Mouse (Mus musculus) layer of hippocampus, postnatal 25 days (tissue): ENCODE data around the gene Cox7c. TPM values are rescaled to one million over a fixed set of nuclear protein-coding genes. Genes with fewer than 3 reads are reported as not detected.
"Not testable (repeated sequence)": the region's sequence is repeated elsewhere in the genome, so short reads cannot be mapped to it uniquely, and the experiment has no call there.

ENCODE experiments used
- DNase-seq, 2 experiments: peaks; one replicate each; pipeline ENCODE4 v3.0.0; 2022; ENCODE audit warnings: mixed read lengths in 2 of 2, low spot score in 1 of 2; ENCODE audit errors: extremely low spot score in 1 of 2
- total RNA-seq, 2 experiments: library from RNA; stranded (reverse); gene quantifications; 2 replicates each; pipeline ENCODE4 v1.2.3; 2021

Gene Cox7c
- total RNA-seq = 100 to 1,000 TPM; 366 to 419 TPM

DNA sequence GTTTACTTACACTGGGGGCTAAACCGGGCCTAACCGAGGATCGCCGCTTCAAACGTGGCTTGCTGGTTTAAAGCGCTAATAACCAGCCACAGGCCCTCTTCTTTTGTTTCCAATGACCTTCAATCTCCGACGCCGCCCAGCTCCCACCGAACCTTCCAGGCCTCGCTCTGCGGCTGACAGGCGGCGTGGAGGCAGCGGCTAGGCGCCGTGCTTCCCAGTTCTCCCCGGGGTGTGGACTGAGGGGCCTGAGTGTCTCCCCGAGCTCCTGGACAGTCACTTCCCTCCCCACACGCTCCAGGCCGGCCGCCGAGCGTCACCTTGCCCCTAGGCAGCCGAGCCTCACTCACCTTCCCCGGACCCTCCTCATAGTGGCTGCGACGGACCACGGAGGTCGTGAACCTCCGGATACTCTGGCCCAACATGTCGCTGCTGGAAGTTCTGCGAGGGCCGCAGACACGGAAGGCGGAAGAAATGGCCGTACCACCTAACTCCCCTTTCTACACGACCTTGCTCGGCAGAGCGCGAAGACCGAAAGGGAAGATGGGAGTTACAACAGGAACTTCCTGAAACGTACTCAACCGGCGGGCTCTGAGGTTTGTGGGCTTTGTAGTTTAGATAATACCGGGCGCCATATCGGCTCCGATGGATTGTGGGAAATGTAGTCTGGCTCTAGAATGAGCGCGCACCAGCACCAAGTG, at the start of gene Cox7c:
TSS of gene Cox7c (minus strand) at position 651 of the 698 bp plus-strand sequence.
- DNase-seq = peak; percentile 54 to 69

DNA sequence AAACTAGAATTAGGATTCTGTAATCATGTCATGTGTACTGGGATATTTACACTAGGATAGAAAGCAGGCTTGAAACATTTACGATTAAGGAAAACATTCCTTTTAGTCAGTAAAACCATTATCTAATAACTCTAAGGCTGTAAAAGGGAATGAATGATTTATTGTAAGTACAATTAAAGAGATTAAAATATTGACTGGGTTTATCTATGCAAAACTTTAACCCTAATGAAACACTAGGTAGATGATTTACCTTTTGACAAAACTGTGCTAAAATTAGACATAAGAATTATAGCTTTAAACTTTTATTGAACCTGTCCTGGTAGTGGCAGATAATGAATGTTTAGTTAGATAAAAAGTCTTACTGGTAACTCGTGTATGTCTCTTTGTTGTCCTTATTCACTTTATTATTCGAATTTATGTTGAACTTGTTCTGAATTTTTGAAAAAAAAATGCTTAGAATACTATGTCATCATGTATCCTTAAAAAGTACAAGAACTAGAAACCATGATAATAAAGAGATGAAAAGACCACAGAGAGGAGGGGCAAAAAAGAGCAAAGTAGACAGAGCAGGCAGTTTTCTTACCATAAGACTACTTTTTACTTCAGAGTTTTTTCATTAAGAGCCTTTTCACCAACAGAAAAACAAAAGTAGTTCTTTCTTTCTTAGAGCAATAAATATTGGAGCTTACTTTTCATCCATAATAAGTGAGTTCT, 21.5 kb upstream of the Cox7c start:
- no peak for DNase-seq

DNA sequence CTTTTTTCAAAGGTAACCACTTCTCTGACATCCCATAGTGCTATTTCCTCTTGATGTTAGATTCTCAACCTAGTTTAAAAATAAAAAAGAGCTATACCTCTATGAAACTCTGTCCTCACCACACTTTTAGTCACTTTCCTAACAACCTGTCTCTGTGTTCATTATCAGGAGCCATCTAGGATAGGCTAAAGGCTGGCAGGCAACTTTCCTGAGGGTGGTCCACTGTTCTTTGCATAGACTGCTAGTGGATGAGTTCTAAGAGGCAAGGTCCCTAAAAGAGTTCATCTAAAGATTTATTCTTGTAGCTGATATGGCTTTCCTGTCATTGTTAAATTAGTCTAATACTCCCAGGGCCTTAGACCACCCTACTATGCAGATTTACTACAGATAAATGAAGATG, 20.8 kb upstream of the Cox7c start:
- no peak for DNase-seq

DNA sequence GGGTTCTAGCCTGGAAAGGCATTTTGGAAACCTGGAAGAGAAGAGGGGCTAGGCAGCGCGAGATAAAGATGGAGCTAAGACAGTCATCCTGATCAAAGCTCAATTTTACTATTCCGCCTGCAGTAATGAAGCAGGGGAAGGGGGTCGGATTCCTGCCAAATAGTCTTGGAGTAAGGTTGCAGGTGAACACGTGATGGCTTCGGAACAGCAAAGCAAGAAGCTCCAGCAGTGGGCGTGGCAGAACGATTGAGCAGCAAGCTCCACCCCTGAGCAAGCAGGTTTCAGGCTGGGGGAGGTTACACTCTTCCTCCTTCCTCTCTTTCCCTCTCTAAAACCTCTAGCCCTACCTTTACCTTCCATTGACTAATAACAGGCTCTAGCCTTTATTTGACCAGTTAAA, 7.4 kb upstream of the Cox7c start:
- not testable (repeated sequence) for DNase-seq

DNA sequence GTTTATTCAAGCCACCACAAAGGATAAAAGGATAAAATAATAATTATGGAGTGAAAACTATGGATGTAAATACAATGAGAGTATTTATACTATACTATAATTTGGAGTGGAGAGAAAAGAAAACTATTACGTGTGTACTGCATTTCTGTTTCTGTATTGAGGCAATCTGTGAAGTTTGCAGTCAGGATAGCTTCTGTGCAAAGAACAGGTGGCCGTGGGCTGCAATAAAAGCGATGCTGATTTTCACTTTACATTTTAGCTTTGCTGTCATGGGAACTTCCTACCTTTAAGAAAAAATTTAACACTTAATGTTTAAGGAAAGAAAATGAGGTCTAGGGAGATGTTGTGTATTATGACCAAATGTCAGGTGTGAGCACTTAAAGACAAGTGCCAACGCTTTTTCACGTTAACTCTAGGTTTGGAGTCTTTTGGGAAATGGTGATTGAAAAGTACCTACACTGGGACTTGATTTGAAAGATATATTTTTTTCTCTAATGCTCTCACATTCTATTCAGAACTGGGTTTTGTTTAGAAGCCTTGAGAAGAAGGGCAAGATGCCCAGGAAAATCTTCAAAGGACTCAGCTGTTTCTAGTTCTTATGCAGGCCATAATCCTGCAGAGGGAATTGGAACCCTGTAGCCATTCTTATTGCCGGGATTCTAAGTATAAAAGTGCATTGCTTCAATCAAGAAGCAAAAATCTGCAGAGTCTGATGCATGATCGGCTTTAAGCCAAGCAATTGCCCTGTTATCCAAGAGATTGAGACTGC, 41.6 kb downstream of the Cox7c start:
- no peak for DNase-seq
